Mouse (Mus musculus) heart, embryonic 16.5 days (tissue): ENCODE measurements around the gene Gucy2d. TPM values are rescaled to one million over a fixed set of nuclear protein-coding genes. Genes with fewer than 3 reads are reported as not detected.

Experiments used
- ATAC-seq: fragments of 200-750 bp; cut with Nextera tagmentation; replicated peaks from 2 replicates; pipeline ENCODE4 v1.8.0; 2017; ENCODE audit warnings: moderate number of reproducible peaks; ENCODE audit not compliant: insufficient read depth, low FRiP score; ENCODE audit errors: extremely low read depth
- H3K27ac ChIP-seq: fragments of 300-500 bp; sonication (generic); 2 replicates; pipeline ENCODE4 v1.5.1; 2014; ENCODE audit warnings: mild to moderate bottlenecking, low read length, control low read depth, moderate library complexity
- H3K27me3 ChIP-seq: fragments of 300-500 bp; sonication (generic); 2 replicates; pipeline ENCODE4 v1.6.1; 2014; ENCODE audit warnings: low read length, mixed read lengths; ENCODE audit not compliant: control insufficient read depth, insufficient read depth
- H3K36me3 ChIP-seq: fragments of 300-500 bp; sonication (generic); 2 replicates; pipeline ENCODE4 v1.6.1; 2014; ENCODE audit not compliant: control insufficient read depth, insufficient read depth
- H3K4me1 ChIP-seq: fragments of 300-500 bp; sonication (generic); 2 replicates; pipeline ENCODE4 v1.6.1; 2014; ENCODE audit warnings: low read length, mixed read lengths; ENCODE audit not compliant: control insufficient read depth, insufficient read depth
- H3K4me2 ChIP-seq: fragments of 300-500 bp; sonication (generic); 2 replicates; pipeline ENCODE4 v1.6.1; 2014; ENCODE audit warnings: low read depth, mild to moderate bottlenecking, control low read depth, low read length
- H3K4me3 ChIP-seq: fragments of 300-500 bp; sonication (generic); 2 replicates; pipeline ENCODE4 v1.5.1; 2014; ENCODE audit warnings: mild to moderate bottlenecking, control low read depth, low read length
- H3K9ac ChIP-seq: fragments of 300-500 bp; sonication (generic); 2 replicates; pipeline ENCODE4 v1.6.1; 2014; ENCODE audit warnings: low read length, control low read depth
- H3K9me3 ChIP-seq: fragments of 300-500 bp; sonication (generic); replicated peaks from 2 replicates; pipeline ENCODE4 v1.6.1; 2016; ENCODE audit warnings: low read length; ENCODE audit not compliant: control insufficient read depth
- WGBS: fragments of 180-500 bp; shearing (Covaris S2); extraction: QIAGEN DNeasy Blood & Tissue Kit; methylation state at CpG from one replicate; pipeline ENCODE4 v1.1.7; 2014; 5-methylcytosine and 5-hydroxymethylcytosine counted together
- polyA plus RNA-seq: library from polyadenylated mRNA; unstranded; fragments of >200 nt; fragmentation: Nextera tagmentation; extraction: Ambion mirVana; gene quantifications from 2 replicates; pipeline ENCODE4 v1.2.1, GENCODE M21; 2015

Gucy2d gene
- polyA plus RNA-seq, 1 experiment from 2014 or later: not detected

DNA sequence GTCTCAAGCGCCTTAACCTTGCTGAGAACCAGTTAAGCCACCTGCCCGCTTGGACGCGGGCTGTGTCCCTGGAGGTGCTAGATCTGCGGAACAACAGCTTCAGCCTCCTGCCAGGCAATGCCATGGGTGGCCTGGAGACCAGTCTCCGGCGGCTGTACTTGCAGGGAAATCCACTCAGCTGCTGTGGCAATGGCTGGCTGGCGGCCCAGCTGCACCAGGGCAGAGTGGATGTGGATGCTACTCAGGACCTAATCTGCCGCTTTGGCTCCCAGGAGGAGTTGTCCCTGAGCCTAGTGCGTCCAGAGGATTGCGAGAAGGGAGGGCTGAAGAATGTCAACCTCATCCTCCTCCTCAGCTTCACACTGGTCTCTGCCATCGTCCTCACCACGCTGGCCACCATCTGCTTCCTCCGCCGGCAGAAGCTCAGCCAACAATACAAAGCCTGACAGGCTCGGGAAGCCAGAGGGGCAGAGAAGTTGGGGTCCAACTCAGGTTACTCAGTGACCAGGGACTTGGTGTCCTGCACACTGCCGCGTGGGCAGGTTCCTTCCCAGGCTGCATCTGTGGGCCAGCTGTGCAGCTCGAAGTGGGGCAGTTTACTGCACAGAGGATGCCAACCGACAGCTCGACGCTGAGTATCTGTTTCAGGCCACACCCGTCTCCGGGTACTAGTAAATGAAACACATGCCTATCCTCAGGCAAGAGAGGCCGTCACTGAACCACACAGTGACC lies 59.5 kb downstream of the Gucy2d start:
- no peaks in the 10 kb centered on the region for H3K9me3 ChIP-seq
- peak overlapping the region; percentile 43 for H3K27ac ChIP-seq
- no peaks in the 10 kb centered on the region for H3K36me3 ChIP-seq
- no peak overlapping the region for H3K4me2 ChIP-seq
- no peak for ATAC-seq
- no peaks in the 10 kb centered on the region for H3K27me3 ChIP-seq
- 67% methylated on average over 25 of the region's 25 CpGs for WGBS
- no peak overlapping the region for H3K4me3 ChIP-seq
- no peak overlapping the region for H3K9ac ChIP-seq
- H3K4me1 ChIP-seq: peaks cover 11% of the 10 kb centered on the region

DNA sequence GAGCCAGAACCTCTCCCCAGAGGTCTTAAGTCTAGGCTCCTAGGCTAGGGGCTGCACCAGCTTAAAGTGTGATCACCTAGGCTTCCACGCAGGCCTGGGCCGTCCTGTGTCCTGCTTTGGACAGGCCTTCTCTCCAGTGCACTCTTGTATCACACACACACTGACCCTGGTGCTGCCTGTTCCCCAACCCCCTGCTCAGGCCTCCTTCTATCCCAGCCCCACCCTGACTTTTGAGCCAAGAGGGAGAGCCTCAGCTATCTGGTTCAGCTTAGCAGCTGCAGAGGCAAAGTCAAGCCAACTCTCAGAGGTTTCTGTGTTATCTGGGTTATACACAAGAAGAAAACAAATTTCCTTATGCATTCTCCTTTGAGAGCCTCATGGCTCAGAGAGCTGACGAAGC lies 60.3 kb downstream of the Gucy2d start:
- Histone ChIP-seq H3K9ac (no peak overlapping the region), H3K27ac (peak overlapping the region; percentile 43), H3K9me3 (no peaks in the 10 kb centered on the region), H3K36me3 (no peaks in the 10 kb centered on the region), H3K27me3 (no peaks in the 10 kb centered on the region), H3K4me3 (no peak overlapping the region), H3K4me2 (no peak overlapping the region), H3K4me1 (peaks cover 16% of the 10 kb centered on the region)
- 66% methylated on average over 3 of the region's 3 CpGs for WGBS
- ATAC-seq: no peak

DNA sequence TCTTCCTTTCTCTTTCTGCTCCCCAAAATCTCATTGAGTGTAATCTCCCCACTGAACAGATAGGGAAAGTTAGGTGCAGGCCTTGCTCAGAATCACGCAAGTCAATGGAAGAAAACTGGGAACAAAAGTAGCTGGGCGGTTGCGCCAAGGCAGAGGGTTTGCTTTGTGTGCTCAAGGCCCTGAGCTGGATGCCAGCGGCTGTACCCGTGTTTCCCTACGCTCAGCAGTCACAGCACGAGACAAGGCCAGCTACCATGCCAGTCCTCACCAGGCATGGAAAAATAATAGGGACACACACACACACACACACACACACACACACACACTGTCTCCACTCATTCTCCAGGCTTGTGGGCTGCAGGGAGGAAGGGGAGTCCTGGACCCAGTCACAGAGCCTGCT lies 60.9 kb downstream of the Gucy2d start:
- no peak for ATAC-seq
- peaks cover 16% of the 10 kb centered on the region for H3K4me1 ChIP-seq

DNA sequence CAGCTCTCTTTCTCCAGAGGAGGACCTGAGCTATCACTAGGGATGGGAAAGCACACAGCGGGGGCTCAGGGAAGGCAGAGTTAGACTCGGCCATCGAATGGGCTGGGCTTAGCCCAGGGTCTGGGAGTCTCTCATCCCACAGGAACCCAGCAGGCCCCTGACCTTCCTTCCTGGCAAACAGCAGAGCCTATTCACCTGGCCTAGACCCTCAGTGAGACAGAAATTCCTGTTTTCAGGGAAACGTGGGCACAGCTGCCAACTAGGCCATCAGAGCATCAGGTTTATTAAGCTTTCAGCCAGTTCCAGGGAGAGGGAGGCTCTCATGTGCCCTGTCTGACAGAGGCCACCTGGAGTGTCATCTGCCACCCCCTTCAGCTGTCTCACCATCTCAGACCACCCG lies 62.7 kb downstream of the Gucy2d start:
- no peak for ATAC-seq
- H3K4me2 ChIP-seq: no peak overlapping the region
- peaks cover 16% of the 10 kb centered on the region for H3K4me1 ChIP-seq
- H3K27me3 ChIP-seq: no peaks in the 10 kb centered on the region
- H3K9me3 ChIP-seq: no peaks in the 10 kb centered on the region
- H3K27ac ChIP-seq: no peak overlapping the region; the same call in 1 of the 2 replicates
- H3K36me3 ChIP-seq: no peaks in the 10 kb centered on the region
- peak overlapping the region; percentile 42; the same call in 1 of the 2 replicates for H3K9ac ChIP-seq
- H3K4me3 ChIP-seq: no peak overlapping the region
- 45% methylated on average over 5 of the region's 5 CpGs for WGBS

More for the DNA sequence above, 60.9 kb downstream of the Gucy2d start:
- H3K9ac ChIP-seq: no peak overlapping the region
- H3K4me3 ChIP-seq: no peak overlapping the region
- no peak overlapping the region for H3K4me2 ChIP-seq
- H3K36me3 ChIP-seq: no peaks in the 10 kb centered on the region
- H3K27ac ChIP-seq: peak overlapping the region; percentile 39; the same call in 1 of the 2 replicates
- 93% methylated on average over 7 of the region's 7 CpGs for WGBS
- H3K9me3 ChIP-seq: no peaks in the 10 kb centered on the region
- no peaks in the 10 kb centered on the region for H3K27me3 ChIP-seq

DNA sequence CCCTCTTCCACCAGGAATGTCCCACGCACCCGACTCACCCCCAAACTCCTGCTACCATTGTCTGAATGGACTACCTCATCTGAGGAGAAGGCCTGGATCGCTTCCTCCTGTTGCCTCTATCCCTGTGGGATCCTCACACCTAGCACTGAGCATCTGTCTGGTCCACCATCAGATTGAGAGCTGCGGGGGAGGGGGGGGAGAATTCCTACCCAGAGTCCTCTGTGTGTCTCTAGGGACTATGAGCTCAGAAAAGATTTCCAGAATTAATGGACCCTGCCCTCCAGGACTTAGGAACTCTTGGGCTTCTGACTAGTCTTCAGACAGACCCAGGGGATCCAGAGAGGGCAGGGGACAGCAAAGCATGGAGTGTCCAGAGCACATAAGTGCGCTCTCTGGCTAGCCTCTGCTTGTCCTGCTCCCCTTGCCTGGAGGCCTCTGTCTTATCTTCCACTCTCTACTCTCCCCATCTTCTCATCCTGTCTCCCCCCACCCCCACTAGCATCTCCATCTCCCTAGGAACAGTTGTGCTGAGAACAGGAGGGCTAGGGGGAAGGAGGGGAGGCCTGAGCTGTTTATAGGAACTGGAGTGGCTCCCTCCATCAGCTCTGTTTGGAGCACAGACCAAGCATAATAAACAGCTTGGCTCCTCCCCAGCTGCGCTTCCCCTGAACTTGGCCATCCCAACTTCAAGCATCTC lies 63.9 kb downstream of the Gucy2d start:
- Histone ChIP-seq H3K9me3 (no peaks in the 10 kb centered on the region), H3K4me1 (peaks cover 16% of the 10 kb centered on the region), H3K27me3 (no peaks in the 10 kb centered on the region), H3K27ac (peak overlapping the region; percentile 40), H3K4me3 (no peak overlapping the region), H3K36me3 (no peaks in the 10 kb centered on the region), H3K9ac (no peak overlapping the region; the same call in 1 of the 2 replicates), H3K4me2 (no peak overlapping the region)
- WGBS: 54% methylated on average over 6 of the region's 6 CpGs
- ATAC-seq: peak; percentile 61

DNA sequence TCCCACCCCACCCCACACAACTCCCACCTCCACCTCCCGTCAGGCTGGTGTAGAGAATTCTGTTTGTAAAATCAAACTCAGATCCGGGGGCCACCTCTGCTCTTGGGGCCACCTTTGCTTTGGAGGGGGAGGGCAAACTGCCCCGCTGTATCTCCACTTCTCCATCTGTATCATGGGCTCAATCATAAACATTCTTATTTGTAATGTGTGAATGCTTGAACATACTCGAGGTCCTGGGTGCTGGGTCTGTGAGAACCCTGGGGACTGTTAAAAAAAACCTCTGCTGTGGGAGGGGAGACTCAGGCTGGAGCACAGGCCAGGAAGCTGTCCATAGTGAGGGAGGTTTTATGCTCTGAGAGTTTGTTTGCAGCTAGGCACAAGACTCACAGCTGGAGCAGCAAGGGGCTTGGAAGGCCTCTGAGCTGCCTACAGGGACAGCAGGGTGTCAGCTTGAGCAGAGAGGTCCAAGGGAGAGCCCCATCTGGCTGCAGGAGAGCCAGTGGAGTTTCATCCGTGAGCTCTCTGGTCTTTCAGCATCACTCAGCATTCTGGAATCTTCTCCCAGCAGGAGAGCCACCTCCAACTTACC lies 64.6 kb downstream of the Gucy2d start:
- H3K27me3 ChIP-seq: no peaks in the 10 kb centered on the region
- peak overlapping the region; percentile 40 for H3K27ac ChIP-seq
- no peaks in the 10 kb centered on the region for H3K9me3 ChIP-seq
- ATAC-seq: no peak; the same call in 1 of the 2 replicates
- H3K4me3 ChIP-seq: no peak overlapping the region
- 30% methylated on average over 5 of the region's 5 CpGs for WGBS
- no peaks in the 10 kb centered on the region for H3K36me3 ChIP-seq
- H3K4me2 ChIP-seq: no peak overlapping the region
- H3K4me1 ChIP-seq: peaks cover 16% of the 10 kb centered on the region
- peak overlapping the region; percentile 50 for H3K9ac ChIP-seq

DNA sequence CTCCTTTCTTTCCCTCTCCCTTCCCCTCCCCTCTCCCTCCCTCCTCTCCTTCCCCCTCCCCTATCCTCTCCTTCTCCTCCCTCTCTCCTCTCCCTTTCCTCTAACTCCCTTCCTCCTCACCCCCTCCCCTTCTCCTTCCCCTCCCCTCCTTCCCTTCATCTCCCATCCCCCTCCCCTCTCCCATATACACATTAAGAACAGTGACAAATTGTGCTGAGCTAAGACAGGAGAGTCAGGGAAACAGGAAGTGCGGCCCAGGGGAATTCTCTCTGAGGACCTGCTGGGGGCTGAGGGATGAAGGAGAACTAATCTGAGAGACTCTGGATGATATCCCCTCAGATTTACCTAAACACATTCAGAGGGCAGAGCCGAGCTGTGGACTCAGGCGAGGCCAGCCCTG lies 65.4 kb downstream of the Gucy2d start:
- Histone ChIP-seq H3K4me3 (no peak overlapping the region), H3K9me3 (no peaks in the 10 kb centered on the region), H3K4me1 (peaks cover 16% of the 10 kb centered on the region), H3K27ac (no peak overlapping the region), H3K36me3 (no peaks in the 10 kb centered on the region), H3K4me2 (no peak overlapping the region), H3K9ac (no peak overlapping the region), H3K27me3 (no peaks in the 10 kb centered on the region)
- 52% methylated on average over 3 of the region's 3 CpGs for WGBS
- no peak for ATAC-seq

DNA sequence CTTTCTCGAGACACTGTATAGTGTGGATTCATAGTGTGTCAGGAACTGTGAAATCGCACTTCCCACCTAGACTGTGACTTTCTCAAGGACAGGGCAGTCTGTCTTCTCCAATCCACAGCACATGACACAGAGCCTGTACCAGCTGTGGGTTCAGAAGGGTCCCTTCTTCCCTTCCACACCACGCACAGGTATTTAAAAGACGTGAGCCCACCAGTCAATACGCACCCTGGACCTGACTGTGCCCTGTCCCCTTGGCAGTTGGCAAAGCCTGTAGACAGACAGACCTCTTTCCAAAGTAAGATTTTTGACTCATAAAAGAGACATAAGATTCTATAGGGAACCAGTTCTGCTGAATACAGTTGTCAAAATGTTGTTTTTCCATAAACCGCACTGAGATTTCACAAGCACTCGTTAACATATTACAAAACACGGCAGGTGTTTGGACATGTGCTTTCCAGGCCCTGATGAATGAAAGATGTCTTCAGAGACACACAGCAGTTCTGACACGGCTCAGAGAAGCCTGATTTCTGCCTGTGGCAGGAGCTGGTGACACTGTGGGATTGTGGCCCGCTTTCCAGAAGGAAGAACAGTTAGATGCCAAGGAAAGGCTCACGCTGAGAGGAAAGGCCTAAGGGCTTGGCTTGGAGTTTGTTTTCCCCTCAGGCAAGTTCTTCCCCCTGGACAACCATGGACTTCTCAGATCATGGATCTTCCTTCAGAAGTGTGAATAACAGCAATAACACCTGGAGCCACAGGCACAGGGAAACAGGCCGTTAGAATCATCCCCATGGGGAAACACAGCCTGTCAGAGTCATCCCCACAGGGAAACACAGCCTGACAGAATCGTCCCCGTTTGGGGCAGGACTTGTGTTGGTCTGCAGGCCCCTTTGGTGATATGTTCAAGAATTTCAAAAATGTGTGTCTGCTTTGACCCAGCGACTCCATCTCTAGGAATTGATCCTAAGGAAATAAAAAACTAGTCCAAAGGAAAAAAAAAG lies 71.0 kb downstream of the Gucy2d start:
- ATAC-seq: no peak
- no peaks in the 10 kb centered on the region for H3K4me1 ChIP-seq
- H3K9ac ChIP-seq: no peak overlapping the region
- no peaks in the 10 kb centered on the region for H3K36me3 ChIP-seq
- 61% methylated on average over 15 of the region's 15 CpGs for WGBS
- 0 out of 2 replicates have a peak, but pooled peaks cover 2% of the 10 kb centered on the region for H3K9me3 ChIP-seq
- H3K27ac ChIP-seq: no peak overlapping the region; the same call in 1 of the 2 replicates
- no peaks in the 10 kb centered on the region for H3K27me3 ChIP-seq
- H3K4me2 ChIP-seq: no peak overlapping the region
- H3K4me3 ChIP-seq: no peak overlapping the region
